Mouse (Mus musculus) layer of hippocampus, postnatal 36 days (tissue): Measurements from ENCODE around the gene Mbnl2. TPM values are rescaled to one million over a fixed set of nuclear protein-coding genes. Genes with fewer than 3 reads are reported as not detected.
A peak's percentile ranks its signal among the peaks of the same experiment; 100 is the strongest.

Experiments used
- DNase-seq, 2 experiments: peaks; one replicate each; pipeline ENCODE4 v3.0.0; 2022
- total RNA-seq, 2 experiments: library from RNA; stranded (reverse); gene quantifications; 2 replicates each; pipeline ENCODE4 v1.2.3; 2021

Mbnl2 gene
- total RNA-seq, 2 experiments from 2014 or later = 249 TPM

DNA sequence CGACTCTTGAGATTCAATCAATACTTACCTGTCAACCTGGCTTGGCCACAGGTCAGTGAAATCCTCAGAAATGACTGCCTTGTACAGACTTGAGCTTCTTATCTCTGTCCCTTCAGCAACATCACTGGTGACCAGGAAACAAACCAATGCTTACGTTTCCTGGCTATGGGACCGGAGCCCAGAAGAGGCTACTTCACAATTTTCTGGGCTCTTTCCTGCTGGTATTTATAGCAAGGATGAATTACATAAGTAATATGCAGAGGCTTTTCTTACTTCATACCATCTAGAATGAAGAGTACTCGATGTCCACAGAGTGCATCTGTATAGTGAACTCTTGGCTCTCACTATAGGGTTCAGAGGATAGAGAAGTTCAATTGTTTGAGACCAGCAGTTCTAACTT lies 111.8 kb downstream of the Mbnl2 start:
- DNase-seq = no peak

DNA sequence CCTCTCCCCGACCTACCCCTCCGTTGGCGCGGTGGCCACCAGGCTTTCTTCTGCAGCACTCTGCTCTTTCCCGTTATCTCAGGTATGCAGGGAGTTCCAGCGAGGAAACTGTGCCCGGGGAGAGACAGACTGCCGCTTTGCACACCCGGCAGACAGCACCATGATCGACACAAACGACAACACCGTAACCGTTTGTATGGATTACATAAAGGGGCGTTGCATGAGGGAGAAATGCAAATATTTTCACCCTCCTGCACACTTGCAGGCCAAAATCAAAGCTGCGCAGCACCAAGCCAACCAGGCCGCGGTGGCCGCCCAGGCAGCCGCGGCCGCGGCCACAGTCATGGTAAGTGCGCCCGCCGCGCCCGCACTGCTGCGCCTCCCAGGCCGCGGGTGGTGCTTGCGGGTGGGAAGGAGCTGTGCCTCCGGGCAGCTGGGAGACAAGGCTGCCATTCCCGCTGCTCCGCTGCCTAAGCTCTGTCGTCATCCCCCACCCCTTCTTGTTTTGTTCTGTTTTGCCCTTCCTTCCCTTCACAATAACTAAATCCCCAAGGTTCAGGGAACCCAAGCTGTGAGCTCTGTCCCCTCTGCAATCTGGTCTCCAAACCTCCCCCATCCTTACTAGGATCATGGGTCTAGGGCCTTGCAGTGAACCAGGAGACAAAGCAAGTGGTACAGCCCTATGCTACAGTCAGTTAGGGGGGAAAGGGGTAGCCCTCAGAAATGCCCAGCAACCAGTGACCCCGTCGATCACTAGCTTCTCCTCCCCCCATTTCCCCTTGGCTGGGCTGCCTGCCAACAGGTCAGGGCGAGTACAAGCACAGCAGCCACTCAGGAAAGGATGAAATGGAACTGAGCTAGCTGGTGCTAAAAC lies 113.6 kb downstream of the Mbnl2 start:
- peak; percentile 44 to 59 for DNase-seq

GRCm38 (mm10) chr14:120390231-120390944 lies 114.9 kb downstream of the Mbnl2 start:
- no peak for DNase-seq

DNA sequence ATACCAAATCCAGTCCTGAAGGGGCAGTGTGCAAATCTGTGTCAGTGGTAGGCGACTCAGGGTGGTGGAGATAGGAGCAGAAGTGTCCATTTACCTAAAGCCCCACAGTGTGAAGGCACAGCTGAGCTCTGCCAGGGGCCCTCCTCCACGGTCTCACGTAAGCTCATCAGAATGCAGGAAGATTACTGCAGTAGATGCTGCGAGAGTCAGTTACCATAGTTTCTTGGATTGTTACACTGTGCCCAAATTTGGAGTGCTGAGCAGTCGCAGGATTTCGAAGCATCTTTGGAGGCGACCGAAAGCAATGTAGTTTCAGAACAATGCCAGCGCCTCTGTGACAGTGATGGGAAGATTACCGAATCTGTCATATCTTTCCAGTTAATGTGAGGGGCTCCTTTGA lies 116.2 kb downstream of the Mbnl2 start:
- peak; percentile 45 to 47 for DNase-seq

GRCm38 (mm10) chr14:120392441-120392840 lies 117.0 kb downstream of the Mbnl2 start:
- DNase-seq = no peak

DNA sequence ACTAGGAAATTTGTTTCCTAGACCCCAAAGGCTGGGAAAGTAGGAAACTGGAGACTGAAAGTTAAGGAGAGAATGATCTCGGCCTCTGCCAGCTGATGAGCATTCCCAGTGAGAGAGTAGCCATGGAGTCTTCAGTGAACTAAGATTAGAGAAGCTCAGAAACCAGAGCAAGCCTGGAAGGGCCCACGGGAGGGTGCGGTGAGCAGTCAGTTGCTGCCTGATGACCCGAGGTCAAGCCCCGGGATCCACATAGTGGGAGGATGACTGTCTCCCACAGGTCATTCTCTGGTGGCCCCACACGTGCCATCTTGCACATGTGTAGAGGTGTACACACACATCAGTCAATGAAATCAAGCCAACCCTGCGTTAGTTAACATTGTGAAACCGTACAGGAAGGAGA lies 118.0 kb downstream of the Mbnl2 start:
- DNase-seq = no peak

GRCm38 (mm10) chr14:120394216-120394615 lies 118.7 kb downstream of the Mbnl2 start:
- DNase-seq = no peak

DNA sequence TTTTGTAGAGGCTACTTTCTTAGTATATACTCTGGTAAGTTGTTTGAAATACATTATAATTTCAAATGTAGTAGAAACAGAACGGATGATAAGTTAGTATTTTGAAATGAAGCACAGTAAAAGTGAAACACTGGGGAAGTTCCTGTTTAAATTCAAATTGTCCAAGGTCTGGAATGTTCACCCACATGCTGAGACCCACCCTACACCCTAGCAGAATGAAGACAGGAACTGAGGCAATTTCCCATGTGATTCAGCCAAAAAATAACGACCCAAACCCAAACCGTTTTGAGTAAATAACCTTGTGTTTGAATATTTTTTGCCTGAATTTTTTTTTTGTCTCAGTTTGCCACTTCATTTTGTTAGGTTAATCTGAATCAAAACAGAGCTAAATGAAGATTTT lies 119.4 kb downstream of the Mbnl2 start:
- no peak for DNase-seq

DNA sequence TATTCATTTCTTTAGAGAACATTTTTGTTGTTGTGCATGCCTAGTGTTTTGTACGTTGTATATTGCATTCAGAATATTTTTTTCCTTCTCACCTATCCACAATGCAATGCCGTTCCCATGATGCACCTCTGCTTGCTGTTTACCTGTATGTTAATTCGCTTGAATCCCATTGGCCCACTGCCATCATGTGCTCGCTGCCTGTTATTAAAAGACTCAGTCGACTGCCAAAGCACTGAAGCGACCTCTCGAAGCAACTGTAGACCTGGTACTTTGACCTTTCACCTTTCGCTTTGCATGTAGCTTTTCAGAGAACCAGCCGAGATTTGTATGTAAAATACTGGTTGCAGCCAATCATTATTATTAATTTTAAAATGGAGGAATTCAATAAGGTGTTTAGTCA lies 120.0 kb downstream of the Mbnl2 start:
- DNase-seq = no peak

GRCm38 (mm10) chr14:120397871-120398647 lies 122.6 kb downstream of the Mbnl2 start:
- peak; percentile 66 for DNase-seq

DNA sequence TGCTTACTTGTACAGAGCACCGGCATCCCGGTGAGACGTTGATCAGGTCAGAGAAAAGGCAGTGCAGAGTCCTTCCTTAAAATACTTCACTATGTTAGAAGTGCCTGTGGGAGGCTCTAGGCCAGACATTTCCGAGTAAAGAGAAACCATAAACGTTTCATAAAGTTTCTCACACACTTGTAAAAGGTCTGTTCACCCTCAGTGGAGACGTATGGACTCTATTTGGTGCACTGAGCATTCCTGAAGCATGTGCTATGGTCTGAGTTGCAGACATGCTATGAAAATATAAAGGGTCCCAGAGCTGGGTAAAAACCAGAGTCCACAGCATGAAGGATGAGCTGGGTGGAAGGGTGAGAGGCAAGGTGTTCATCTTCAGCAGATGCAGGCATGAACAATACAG lies 124.1 kb downstream of the Mbnl2 start:
- DNase-seq = no peak

GRCm38 (mm10) chr14:120401158-120401557 lies 125.7 kb downstream of the Mbnl2 start:
- no peak for DNase-seq

DNA sequence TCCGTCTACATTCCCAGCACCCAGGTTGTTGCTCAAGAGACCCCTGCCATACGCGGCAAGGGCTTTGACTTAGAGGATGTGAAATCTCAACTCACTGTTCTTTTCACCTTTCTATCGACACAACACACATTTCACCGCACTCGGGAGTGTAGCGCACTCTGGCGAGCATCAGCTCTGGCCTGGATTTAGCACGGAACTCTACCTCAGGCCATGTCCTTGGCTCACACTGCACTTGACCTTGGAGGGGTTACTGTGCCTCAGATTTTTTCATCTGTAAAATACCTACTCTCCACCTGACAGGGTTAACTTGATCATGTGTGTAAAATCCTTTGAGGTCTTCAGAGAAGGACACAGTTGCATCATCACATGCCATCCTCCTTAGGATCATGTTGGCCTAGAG lies 127.2 kb downstream of the Mbnl2 start:
- no peak for DNase-seq

DNA sequence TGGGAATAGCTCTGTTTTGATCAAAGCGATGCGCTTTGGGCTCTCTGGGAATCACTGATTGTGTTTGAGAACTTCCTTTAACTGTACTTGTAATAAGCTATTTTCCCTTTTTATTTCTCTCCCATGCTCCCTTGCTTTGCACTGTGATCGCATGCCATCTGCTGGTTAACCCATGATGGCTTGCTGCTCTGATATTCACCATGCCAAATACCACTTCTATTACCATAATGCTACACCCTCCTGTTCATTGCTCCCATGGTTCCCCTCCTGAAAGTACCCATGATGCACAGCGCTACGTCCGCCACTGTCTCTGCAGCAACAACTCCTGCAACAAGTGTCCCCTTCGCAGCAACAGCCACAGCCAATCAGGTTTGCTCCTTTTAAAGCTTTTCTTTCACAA lies 128.9 kb downstream of the Mbnl2 start:
- DNase-seq = peak in 1 of 2 experiments; percentile 24

GRCm38 (mm10) chr14:120404811-120405582 lies 129.5 kb downstream of the Mbnl2 start:
- DNase-seq = no peak

GRCm38 (mm10) chr14:120405597-120405996 lies 130.1 kb downstream of the Mbnl2 start:
- DNase-seq = no peak

DNA sequence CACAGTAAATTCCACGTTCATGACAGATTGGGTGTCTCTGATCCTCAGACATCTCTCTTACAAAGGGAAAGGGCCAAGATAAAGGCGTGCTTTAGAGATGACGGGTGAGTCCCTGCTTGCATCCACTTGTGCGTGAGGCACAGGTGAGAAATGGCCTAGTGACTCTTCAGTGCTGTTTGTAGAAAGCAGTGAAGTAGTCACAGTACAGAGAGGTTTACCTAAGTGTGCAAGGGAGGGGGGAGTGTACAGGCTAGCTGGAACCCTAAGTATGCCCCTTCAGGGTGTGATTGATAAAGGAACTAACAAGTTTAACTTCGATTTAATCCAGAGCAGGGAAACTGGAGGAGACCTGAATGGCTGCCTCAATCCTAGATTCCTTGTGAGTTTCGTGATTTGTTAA lies 130.8 kb downstream of the Mbnl2 start:
- DNase-seq = no peak

GRCm38 (mm10) chr14:120406820-120407219 lies 131.4 kb downstream of the Mbnl2 start:
- no peak for DNase-seq

DNA sequence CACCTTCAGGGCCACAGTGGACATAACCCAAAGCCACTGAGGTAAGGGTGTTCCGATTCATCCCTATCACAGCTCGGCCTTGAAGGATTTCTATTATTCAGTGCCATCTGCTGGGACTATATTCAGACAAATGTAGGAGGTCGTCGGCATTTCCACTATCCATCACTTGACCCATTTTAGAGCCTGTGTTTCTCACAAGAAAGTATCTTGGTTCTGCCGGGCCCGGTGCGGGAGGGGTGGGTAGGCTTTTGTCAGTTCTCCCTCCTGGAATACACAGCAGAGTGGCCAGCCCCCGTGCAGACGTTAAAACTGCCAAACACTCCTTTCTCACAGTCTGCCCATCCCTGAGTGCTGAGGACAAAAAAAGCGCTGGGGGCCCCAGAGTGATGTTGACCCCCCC lies 134.4 kb downstream of the Mbnl2 start:
- DNase-seq = no peak

- DNase-seq = peak in 1 of 2 experiments; percentile 38
These were observed 141.4 kb downstream of the Mbnl2 start for GRCm38 (mm10) chr14:120416886-120417285.

- DNase-seq = no peak
These were observed 143.5 kb downstream of the Mbnl2 start for GRCm38 (mm10) chr14:120418964-120419363.

DNA sequence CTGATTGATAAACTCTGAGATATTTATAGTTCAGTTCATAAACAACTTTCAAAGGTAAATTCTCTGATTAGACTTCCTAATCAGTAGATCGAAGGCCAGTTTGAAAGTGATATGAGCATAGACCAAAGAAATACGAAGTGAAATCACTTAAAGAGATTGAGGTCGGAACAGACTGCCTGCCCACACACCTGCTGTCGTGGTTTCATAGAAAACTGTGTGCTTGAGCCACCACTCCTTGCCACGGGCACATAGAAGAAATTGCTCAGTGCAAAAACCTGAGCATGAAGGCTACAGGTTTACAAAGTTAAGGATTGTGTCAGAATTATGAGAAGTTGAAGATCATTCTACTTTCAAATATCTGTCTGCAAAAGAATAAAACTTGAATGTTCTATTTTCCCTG lies 153.0 kb downstream of the Mbnl2 start:
- peak in 1 of 2 experiments; percentile 30 for DNase-seq
